Mouse (Mus musculus) right cerebral cortex, adult 18-20 months (tissue): ENCODE results near the gene Rom1.
"Not testable (repeated sequence)": the region's sequence is repeated elsewhere in the genome, so short reads cannot be mapped to it uniquely, and the experiment has no call there.

Experiments used
- DNase-seq: peaks from one replicate; pipeline ENCODE4 v3.0.0; 2022; ENCODE audit warnings: mixed read lengths

Rom1 gene

GRCm38 (mm10) chr19:8896231-8896630, 32.9 kb downstream of the Rom1 start:
- not testable (repeated sequence) for DNase-seq

- no peak for DNase-seq
Observed at GRCm38 (mm10) chr19:8895397-8895960, 33.7 kb downstream of the Rom1 start.

GRCm38 (mm10) chr19:8892829-8893766, 36.1 kb downstream of the Rom1 start, which contains the start of gene Ints5:
TSS of gene Ints5 (plus strand) at chr19:8893005.
- DNase-seq, result peak; percentile 86

GRCm38 (mm10) chr19:8888511-8889385, 40.4 kb downstream of the Rom1 start, which contains the start of the genes 1810009A15Rik and Gm49416:
TSS of gene 1810009A15Rik (plus strand) at chr19:8888853.
TSS of gene Gm49416 (plus strand) at chr19:8888926.
- peak; percentile 96 for DNase-seq

DNA sequence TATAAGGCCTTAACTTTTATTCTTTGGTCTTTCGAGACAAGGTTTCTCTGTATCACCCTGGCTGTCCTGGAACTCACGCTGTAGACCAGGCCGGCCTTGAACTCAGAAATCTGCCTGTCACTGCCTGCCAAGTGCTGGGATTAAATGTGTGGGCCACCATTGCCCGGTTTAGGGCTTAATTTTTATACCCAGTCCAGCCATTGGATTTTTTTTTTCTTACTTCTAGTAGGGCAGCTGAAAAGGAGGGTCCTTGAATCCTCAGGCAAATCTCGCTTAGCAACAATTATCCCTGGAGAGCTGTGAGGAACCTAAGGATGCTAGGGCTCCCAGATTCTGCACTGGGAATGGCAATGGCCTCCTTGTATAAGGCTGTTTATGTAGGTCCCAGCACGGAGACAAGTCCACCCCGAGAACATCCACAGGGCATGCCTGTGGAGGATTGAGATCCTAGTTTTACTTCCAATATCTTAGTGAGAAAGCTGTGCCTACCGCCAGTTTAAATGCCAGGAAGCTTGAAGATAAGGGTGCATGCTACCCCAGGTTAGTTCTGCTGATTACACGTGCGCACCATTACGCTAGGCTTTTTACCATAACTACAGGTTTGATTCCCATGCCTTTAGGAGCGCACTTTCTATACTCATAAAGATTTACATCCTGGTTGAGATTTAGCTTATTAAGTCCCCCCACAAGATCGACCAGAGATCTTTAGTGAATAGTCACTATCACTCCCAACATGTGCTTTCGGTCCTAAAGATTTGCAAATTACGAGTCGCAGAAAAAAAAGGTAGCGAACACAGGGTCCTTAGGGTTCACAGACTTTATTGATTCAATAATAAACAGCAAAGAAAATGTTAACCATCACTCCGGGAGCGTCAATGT, 41.3 kb downstream of the Rom1 start:
- no peak for DNase-seq

DNA sequence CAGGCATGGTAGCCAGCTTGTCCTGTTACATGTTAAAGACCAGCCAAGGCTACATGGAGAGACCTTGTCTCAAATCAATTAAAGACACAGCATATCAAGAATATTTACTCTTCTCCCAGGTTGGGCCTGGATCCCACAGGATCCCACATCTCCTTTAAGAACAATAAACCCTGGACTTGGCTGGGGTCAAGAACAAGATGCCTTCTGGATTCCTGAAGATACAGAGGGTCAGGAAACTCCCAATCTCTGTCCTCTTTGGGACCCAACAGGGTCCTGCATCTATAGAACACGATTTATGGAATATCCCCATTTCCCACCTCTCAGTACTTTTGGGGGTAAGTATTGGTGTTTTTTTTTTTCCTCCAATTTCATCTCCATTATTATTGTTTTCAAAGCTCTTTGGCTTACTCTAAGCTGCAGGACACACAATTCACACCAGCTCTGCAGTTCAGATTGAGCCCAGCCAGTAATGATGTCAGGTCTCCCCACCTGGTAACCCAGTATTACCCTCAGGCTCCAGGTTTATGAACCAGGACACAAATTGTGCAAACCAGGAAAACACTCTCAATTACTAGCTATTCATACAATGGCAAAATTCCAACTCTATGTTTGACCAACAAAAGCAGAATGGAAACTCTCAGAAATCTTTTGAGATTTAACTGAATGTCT, 42.1 kb downstream of the Rom1 start:
- no peak for DNase-seq

GRCm38 (mm10) chr19:8883616-8884015, 45.5 kb downstream of the Rom1 start, which contains the start of the genes Lbhd1 and Gm49403:
TSS of gene Lbhd1 (plus strand) at chr19:8883732.
TSS of gene Gm49403 (plus strand) at chr19:8883930.
- DNase-seq, result no peak

GRCm38 (mm10) chr19:8881034-8881392, 48.1 kb downstream of the Rom1 start:
- no peak for DNase-seq

DNA sequence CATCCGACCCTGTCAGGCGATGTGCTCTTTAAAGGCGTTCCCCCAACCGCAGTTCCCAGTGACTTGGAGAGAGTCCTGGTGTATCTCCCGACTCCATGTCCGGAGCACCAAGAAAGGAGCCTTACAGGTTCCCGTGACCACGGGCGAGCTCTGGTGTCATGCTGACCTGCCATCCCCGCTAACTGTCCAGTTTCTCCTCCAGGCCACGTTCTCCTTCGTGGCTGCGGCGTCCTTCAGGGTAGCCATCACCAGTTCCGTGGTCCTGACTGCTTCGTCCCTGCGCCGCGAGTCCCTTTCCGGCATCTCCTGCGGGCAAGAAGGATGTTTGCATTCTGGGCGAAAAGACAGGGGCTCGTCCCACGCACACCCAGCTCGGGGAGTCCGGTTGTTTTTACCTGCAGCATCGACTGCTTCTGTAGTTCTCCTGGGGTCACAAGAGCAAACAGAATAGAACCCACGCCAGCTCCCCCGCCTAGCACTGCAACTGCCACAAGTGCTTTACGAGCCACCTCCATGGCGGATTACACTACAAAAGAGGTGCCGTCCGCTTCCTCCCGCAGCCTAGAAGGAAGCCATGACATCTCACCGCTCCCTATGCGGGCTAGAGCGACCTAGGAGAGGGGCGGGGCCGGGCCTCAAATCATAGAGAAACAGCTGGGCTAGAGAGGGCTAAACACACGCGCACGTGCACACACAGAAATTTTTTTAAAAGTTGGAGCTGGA, 48.7 kb downstream of the Rom1 start, which contains the start of gene Uqcc3:
TSS of gene Uqcc3 (minus strand) at position 613 of the 723 bp plus-strand sequence.
- peak; percentile 92 for DNase-seq
